Mouse (Mus musculus): ENCODE measurements around the gene Shisa5. TPM values are rescaled to one million over a fixed set of nuclear protein-coding genes. Genes with fewer than 3 reads are reported as not detected.

Gene Shisa5
- polyA plus RNA-seq, 1 experiment from 2014 or later: 162 TPM

DNA sequence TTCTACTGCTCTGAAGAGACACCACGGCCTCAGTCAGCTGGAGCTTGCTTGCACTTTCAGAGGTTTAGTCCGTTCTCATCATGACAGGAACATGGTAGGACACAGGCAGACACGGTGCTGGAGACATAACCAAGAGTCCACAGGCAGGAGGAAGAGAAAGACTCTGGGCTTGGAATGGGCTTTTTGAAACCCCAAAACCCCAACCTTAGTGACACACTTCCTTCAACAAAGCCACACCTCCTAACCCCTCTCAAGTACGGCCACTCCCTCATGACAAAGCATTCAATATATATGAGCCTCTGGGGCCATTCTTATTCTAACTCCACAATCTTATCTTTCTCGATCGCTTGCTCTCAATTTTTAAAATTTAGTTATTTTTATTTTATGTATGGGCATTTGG is 5.9 kb upstream of the Shisa5 start:
- Histone ChIP-seq H3K9me3 (ENCODE audit: control insufficient read depth, low read length) (no peaks in the 10 kb centered on the region), H3K4me2 (ENCODE audit: low read depth, low read length) (no peak overlapping the region), H3K4me1 (ENCODE audit: control insufficient read depth, insufficient read depth, low read length) (peaks cover 12% of the 10 kb centered on the region; the same call in 1 of the 2 replicates), H3K9ac (ENCODE audit: low read depth, low read length) (no peak overlapping the region), H3K27ac (ENCODE audit: low read length) (no peak overlapping the region), H3K27me3 (replicated peaks; ENCODE audit: control insufficient read depth, insufficient read depth, low read length) (no peaks in the 10 kb centered on the region), H3K4me3 (ENCODE audit: low read length) (no peak overlapping the region), H3K36me3 (ENCODE audit: control insufficient read depth, insufficient read depth, low read length) (no peaks in the 10 kb centered on the region)
- no peak for ATAC-seq
- 80% methylated on average over 6 of the region's 6 CpGs for WGBS

GRCm38 (mm10) chr9:109038901-109039364 is 568 bp downstream of the Shisa5 start:
- H3K4me3 ChIP-seq (ENCODE audit: low read length): peak overlapping the region; percentile 84
- peak overlapping the region; percentile 92 for H3K9ac ChIP-seq (ENCODE audit: low read depth, low read length)
- H3K4me1 ChIP-seq (ENCODE audit: control insufficient read depth, insufficient read depth, low read length): peaks cover 30% of the 10 kb centered on the region
- 20% methylated on average over 8 of the region's 8 CpGs for WGBS
- no peaks in the 10 kb centered on the region for H3K9me3 ChIP-seq (ENCODE audit: control insufficient read depth, low read length)
- peak overlapping the region; percentile 93 for H3K27ac ChIP-seq (ENCODE audit: low read length)
- H3K4me2 ChIP-seq (ENCODE audit: low read depth, low read length): peak overlapping the region; percentile 74
- peak; percentile 31 for ATAC-seq
- H3K27me3 ChIP-seq (replicated peaks; ENCODE audit: control insufficient read depth, insufficient read depth, low read length): no peaks in the 10 kb centered on the region
- H3K36me3 ChIP-seq (ENCODE audit: control insufficient read depth, insufficient read depth, low read length): no peaks in the 10 kb centered on the region

- no peak for ATAC-seq
- 68% methylated on average over 4 of the region's 4 CpGs for WGBS
- Histone ChIP-seq H3K4me2 (ENCODE audit: low read depth, low read length) (peak overlapping the region; percentile 74), H3K4me3 (ENCODE audit: low read length) (peak overlapping the region; percentile 84), H3K27ac (ENCODE audit: low read length) (peak overlapping the region; percentile 93), H3K27me3 (replicated peaks; ENCODE audit: control insufficient read depth, insufficient read depth, low read length) (no peaks in the 10 kb centered on the region), H3K9ac (ENCODE audit: low read depth, low read length) (peak overlapping the region; percentile 92), H3K4me1 (ENCODE audit: control insufficient read depth, insufficient read depth, low read length) (peaks cover 30% of the 10 kb centered on the region), H3K36me3 (ENCODE audit: control insufficient read depth, insufficient read depth, low read length) (no peaks in the 10 kb centered on the region), H3K9me3 (ENCODE audit: control insufficient read depth, low read length) (no peaks in the 10 kb centered on the region)
Measured at GRCm38 (mm10) chr9:109039681-109040080, 1.3 kb downstream of the Shisa5 start.

- H3K4me1 ChIP-seq (ENCODE audit: control insufficient read depth, insufficient read depth, low read length): peaks cover 30% of the 10 kb centered on the region
- no peaks in the 10 kb centered on the region for H3K36me3 ChIP-seq (ENCODE audit: control insufficient read depth, insufficient read depth, low read length)
- H3K27ac ChIP-seq (ENCODE audit: low read length): peak overlapping the region; percentile 93
- no peaks in the 10 kb centered on the region for H3K27me3 ChIP-seq (replicated peaks; ENCODE audit: control insufficient read depth, insufficient read depth, low read length)
- H3K4me3 ChIP-seq (ENCODE audit: low read length): peak overlapping the region; percentile 84
- 64% methylated on average over 8 of the region's 8 CpGs for WGBS
- H3K9ac ChIP-seq (ENCODE audit: low read depth, low read length): peak overlapping the region; percentile 92
- no peaks in the 10 kb centered on the region for H3K9me3 ChIP-seq (ENCODE audit: control insufficient read depth, low read length)
- ATAC-seq: 0 out of 2 replicates have a peak, but pooled peaks have one; percentile 11
- H3K4me2 ChIP-seq (ENCODE audit: low read depth, low read length): peak overlapping the region; percentile 74
Measured at GRCm38 (mm10) chr9:109040216-109040615, 1.9 kb downstream of the Shisa5 start.

DNA sequence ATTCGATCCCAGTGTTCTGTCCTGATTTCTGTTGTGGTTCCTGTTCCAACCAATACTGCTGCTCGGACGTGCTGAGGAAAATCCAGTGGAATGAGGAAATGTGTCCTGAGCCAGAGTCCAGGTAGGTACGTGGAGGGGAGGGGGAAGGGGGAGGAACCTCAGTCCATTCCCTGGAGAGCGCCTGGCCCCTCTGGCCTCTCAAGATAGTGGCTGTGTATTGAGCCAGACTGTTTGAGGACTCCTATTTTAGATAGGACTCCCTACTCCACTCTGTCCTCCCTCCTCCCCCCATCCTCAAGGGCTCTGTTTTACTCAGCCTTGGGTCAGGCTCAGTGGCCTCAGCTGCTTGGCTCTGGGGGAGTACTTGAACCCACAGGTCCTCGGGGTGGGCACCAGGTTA is 2.5 kb downstream of the Shisa5 start:
- Histone ChIP-seq H3K9ac (ENCODE audit: low read depth, low read length) (peak overlapping the region; percentile 92), H3K9me3 (ENCODE audit: control insufficient read depth, low read length) (no peaks in the 10 kb centered on the region)

GRCm38 (mm10) chr9:109041351-109041750 is 3.0 kb downstream of the Shisa5 start:
- Histone ChIP-seq H3K9me3 (ENCODE audit: control insufficient read depth, low read length) (no peaks in the 10 kb centered on the region), H3K4me1 (ENCODE audit: control insufficient read depth, insufficient read depth, low read length) (peaks cover 30% of the 10 kb centered on the region), H3K27me3 (replicated peaks; ENCODE audit: control insufficient read depth, insufficient read depth, low read length) (no peaks in the 10 kb centered on the region), H3K4me3 (ENCODE audit: low read length) (no peak overlapping the region), H3K36me3 (ENCODE audit: control insufficient read depth, insufficient read depth, low read length) (no peaks in the 10 kb centered on the region), H3K4me2 (ENCODE audit: low read depth, low read length) (peak overlapping the region; percentile 74), H3K9ac (ENCODE audit: low read depth, low read length) (peak overlapping the region; percentile 92), H3K27ac (ENCODE audit: low read length) (peak overlapping the region; percentile 93)
- 0 out of 2 replicates have a peak, but pooled peaks have one; percentile 1 for ATAC-seq
- WGBS: 62% methylated on average over 7 of the region's 7 CpGs

More for the DNA sequence above, 2.5 kb downstream of the Shisa5 start:
- Histone ChIP-seq H3K27ac (ENCODE audit: low read length) (peak overlapping the region; percentile 93), H3K4me3 (ENCODE audit: low read length) (peak overlapping the region; percentile 84), H3K4me2 (ENCODE audit: low read depth, low read length) (peak overlapping the region; percentile 74), H3K36me3 (ENCODE audit: control insufficient read depth, insufficient read depth, low read length) (no peaks in the 10 kb centered on the region), H3K27me3 (replicated peaks; ENCODE audit: control insufficient read depth, insufficient read depth, low read length) (no peaks in the 10 kb centered on the region), H3K4me1 (ENCODE audit: control insufficient read depth, insufficient read depth, low read length) (peaks cover 30% of the 10 kb centered on the region)
- 45% methylated on average over 6 of the region's 6 CpGs for WGBS
- ATAC-seq: peak; percentile 88

DNA sequence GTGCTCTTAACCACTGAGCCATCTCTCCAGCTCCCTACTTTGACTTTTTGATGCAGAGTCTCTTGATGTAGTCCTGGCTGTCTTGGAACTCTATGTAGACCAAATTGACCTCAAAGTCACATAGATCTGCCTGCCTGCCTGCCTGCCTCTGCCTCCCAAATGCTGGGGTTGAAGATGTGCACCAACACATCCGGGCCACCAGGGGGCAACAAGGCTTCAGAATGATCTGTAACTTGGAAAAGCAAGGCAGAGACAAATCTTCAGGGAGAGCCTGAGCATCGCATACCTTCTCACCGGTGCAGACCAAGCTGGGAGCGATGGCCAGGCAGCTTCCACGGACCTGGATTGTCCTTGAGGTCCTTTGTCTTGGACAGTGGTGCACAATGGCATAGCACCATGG is 7.9 kb downstream of the Shisa5 start:
- no peak overlapping the region for H3K4me2 ChIP-seq (ENCODE audit: low read depth, low read length)
- H3K4me1 ChIP-seq (ENCODE audit: control insufficient read depth, insufficient read depth, low read length): peaks cover 5% of the 10 kb centered on the region
- no peaks in the 10 kb centered on the region for H3K9me3 ChIP-seq (ENCODE audit: control insufficient read depth, low read length)
- 41% methylated on average over 5 of the region's 5 CpGs for WGBS
- H3K9ac ChIP-seq (ENCODE audit: low read depth, low read length): no peak overlapping the region
- 0 out of 2 replicates have a peak, but pooled peaks cover under 1% of the 10 kb centered on the region for H3K36me3 ChIP-seq (ENCODE audit: control insufficient read depth, insufficient read depth, low read length)
- ATAC-seq: no peak
- H3K27me3 ChIP-seq (replicated peaks; ENCODE audit: control insufficient read depth, insufficient read depth, low read length): no peaks in the 10 kb centered on the region
- H3K27ac ChIP-seq (ENCODE audit: low read length): no peak overlapping the region
- no peak overlapping the region for H3K4me3 ChIP-seq (ENCODE audit: low read length)

DNA sequence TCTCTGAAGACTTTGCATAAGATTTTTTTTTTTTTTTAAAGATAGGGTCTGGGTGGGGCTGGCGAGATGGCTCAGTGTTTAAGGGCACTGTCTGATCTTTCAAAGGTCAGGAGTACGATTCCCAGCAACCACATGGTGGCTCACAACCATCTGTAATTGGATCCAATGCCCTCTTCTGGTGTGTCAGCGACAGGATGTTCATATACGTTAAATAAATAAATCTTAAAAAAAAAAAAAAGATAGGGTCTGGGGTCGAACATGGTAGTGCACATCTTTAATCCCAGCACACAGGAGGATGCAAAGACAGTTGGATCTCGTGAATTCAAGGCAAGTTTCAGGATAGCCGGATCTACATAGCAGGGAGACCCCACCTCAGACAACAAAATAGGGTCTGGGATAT is 11.0 kb downstream of the Shisa5 start:
- H3K9ac ChIP-seq (ENCODE audit: low read depth, low read length): no peak overlapping the region
- no peaks in the 10 kb centered on the region for H3K9me3 ChIP-seq (ENCODE audit: control insufficient read depth, low read length)
- H3K27me3 ChIP-seq (replicated peaks; ENCODE audit: control insufficient read depth, insufficient read depth, low read length): no peaks in the 10 kb centered on the region
- H3K27ac ChIP-seq (ENCODE audit: low read length): no peak overlapping the region
- WGBS: 72% methylated on average over 7 of the region's 7 CpGs
- 0 out of 2 replicates have a peak, but pooled peaks cover 3% of the 10 kb centered on the region for H3K36me3 ChIP-seq (ENCODE audit: control insufficient read depth, insufficient read depth, low read length)
- H3K4me2 ChIP-seq (ENCODE audit: low read depth, low read length): no peak overlapping the region
- ATAC-seq: no peak
- no peak overlapping the region for H3K4me3 ChIP-seq (ENCODE audit: low read length)
- peaks cover 1% of the 10 kb centered on the region for H3K4me1 ChIP-seq (ENCODE audit: control insufficient read depth, insufficient read depth, low read length)

DNA sequence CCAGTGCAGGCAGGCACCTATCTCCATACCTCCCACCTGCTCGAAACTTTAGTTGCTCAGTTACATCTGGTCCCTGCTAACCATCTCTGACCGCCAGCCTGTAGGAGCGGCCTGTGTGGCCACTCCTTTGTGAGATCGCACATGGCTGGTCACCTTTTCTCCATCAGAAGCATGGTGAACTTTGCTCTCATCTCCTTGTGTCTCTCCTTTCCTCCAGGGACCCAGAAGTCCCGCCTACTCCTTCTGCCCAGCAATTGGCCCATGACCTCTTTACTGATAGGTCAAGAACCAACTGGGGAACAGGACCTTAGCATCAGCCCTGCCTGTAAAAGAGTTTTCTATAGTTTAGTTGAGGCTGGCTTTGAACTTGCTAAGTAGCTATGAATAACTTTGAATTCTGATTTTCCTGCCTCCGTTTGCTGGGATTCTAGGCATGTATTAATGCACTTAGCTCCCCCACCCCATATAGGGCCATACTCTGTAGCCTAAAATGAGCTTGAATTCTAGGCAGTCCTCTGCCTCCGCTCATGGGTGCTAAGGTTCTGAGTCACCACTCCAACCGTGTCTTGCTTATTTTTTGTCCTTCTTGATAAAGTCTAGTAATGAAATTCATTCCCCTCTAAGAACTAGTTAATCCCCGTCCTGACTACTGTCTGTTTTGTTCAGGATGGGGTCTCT is 11.8 kb downstream of the Shisa5 start:
- ATAC-seq: 0 out of 2 replicates have a peak, but pooled peaks have one; percentile 21

More for the DNA sequence above, 11.8 kb downstream of the Shisa5 start:
- 79% methylated on average over 9 of the region's 9 CpGs for WGBS
- Histone ChIP-seq H3K27ac (ENCODE audit: low read length) (no peak overlapping the region), H3K4me2 (ENCODE audit: low read depth, low read length) (no peak overlapping the region), H3K9me3 (ENCODE audit: control insufficient read depth, low read length) (no peaks in the 10 kb centered on the region), H3K9ac (ENCODE audit: low read depth, low read length) (no peak overlapping the region), H3K4me3 (ENCODE audit: low read length) (no peak overlapping the region), H3K27me3 (replicated peaks; ENCODE audit: control insufficient read depth, insufficient read depth, low read length) (no peaks in the 10 kb centered on the region), H3K36me3 (ENCODE audit: control insufficient read depth, insufficient read depth, low read length) (0 out of 2 replicates have a peak, but pooled peaks cover 3% of the 10 kb centered on the region), H3K4me1 (ENCODE audit: control insufficient read depth, insufficient read depth, low read length) (peaks cover 7% of the 10 kb centered on the region)
